9 mouse cellular contexts compared by ENCODE assay signal in genomic region chr10:110974463-110974862, GRCm38 (mm10). TPM values are rescaled to one million over a fixed set of nuclear protein-coding genes. Genes with fewer than 3 reads are reported as not detected.
DNase-seq lines count a peak whose midpoint lies in the region; ATAC-seq lines count a peak whose summit lies in the region.
"Had no signal": no experiment of that assay in that cellular context is flagged by ENCODE, and none has a peak within 500 bp of the region (broad histone marks: within the 10 kb centered on the region; RNA-seq: fewer than 3 reads in every experiment).

No protein-coding gene starts in this region.

- H3K4me2 ChIP-seq in forebrain, embryonic 13.5 days, result no peak overlapping the region
- H3K4me2 ChIP-seq: stomach, embryonic 15.5 days had no signal

- H3K9me3 ChIP-seq in forebrain, embryonic 13.5 days (replicated peaks), result no peaks in the 10 kb centered on the region
- H3K9me3 ChIP-seq: stomach, embryonic 15.5 days had no signal

- peaks cover 33% of the 10 kb centered on the region for H3K36me3 ChIP-seq in forebrain, embryonic 13.5 days (ENCODE audit: poor library complexity, severe bottlenecking)

- H3K9ac ChIP-seq in forebrain, embryonic 13.5 days, result no peak overlapping the region
- H3K9ac ChIP-seq: stomach, embryonic 15.5 days had no signal

- H3K4me3 ChIP-seq in forebrain, embryonic 13.5 days, result no peak overlapping the region
- H3K4me3 ChIP-seq: stomach, embryonic 15.5 days had no signal

- WGBS in forebrain, embryonic 13.5 days, result 58% methylated on average over 3 of the region's 3 CpGs

- H3K4me1 ChIP-seq in forebrain, embryonic 13.5 days, result no peaks in the 10 kb centered on the region

- H3K27me3 ChIP-seq in forebrain, embryonic 13.5 days, result no peaks in the 10 kb centered on the region
- H3K27me3 ChIP-seq: stomach, embryonic 15.5 days had no signal

- H3K27ac ChIP-seq in forebrain, embryonic 13.5 days, result no peak overlapping the region
- H3K27ac ChIP-seq: stomach, embryonic 15.5 days had no signal

- peak; percentile 59; the same call in 1 of the 2 replicates for ATAC-seq in forebrain, embryonic 13.5 days

- peak; percentile 62 to 66 for DNase-seq in left cerebral cortex, adult 18-20 months (ENCODE audit: low spot score in 2 of 2)
- no peak for DNase-seq in left cerebral cortex, adult 11 months (ENCODE audit: low spot score)
- DNase-seq in brain, adult 2 months (ENCODE audit: low read depth, low spot score), result peak; percentile 87
- DNase-seq in kidney, adult 9 months, result peak; percentile 69
- peak; percentile 54 for DNase-seq in lung, postnatal 14 days
- peak; percentile 38 for DNase-seq in right cerebral cortex, postnatal 25 days
- DNase-seq in c-Kit-positive CD71-positive TER-119-positive erythroid progenitor cells, embryonic 14.5 days (ENCODE audit: low spot score), result no peak

RNA-seq across cellular contexts. Expression of gene Zdhhc17, which starts 35.5 kb away (rescaled TPM):
- 100 to 1,000 TPM; 115 to 121 TPM for total RNA-seq in left cerebral cortex, adult 18-20 months (2021)
- 46.0 and 46.9 TPM in 2 replicates for polyA plus RNA-seq in forebrain, embryonic 13.5 days (2015; fragmentation: Nextera tagmentation; extraction: Ambion mirVana)

RNA-seq across cellular contexts. Expression of gene Csrp2, which starts 54.9 kb away (rescaled TPM):
- 1 to 10 TPM; 6.4 to 8.6 TPM for total RNA-seq in left cerebral cortex, adult 18-20 months (2021)
- 152 and 159 TPM in 2 replicates for polyA plus RNA-seq in forebrain, embryonic 13.5 days (2015; fragmentation: Nextera tagmentation; extraction: Ambion mirVana)

Comparison
In these comparisons a context has a peak if more than half of its experiments do, and no peak if none do; other contexts are left out.
1. DNase-seq: peak in left cerebral cortex, adult 18-20 months (2 of 2), brain, adult 2 months (single experiment), kidney, adult 9 months (single experiment), lung, postnatal 14 days (single experiment) and right cerebral cortex, postnatal 25 days (single experiment); none in left cerebral cortex, adult 11 months (single experiment) and c-Kit-positive CD71-positive TER-119-positive erythroid progenitor cells, embryonic 14.5 days (single experiment).